Mouse (Mus musculus) small intestine, adult 2 months (tissue): ENCODE measurements around the gene Bcas3. TPM values are rescaled to one million over a fixed set of nuclear protein-coding genes. Genes with fewer than 3 reads are reported as not detected.
A peak's percentile ranks its signal among the peaks of the same experiment; 100 is the strongest.

Experiments
- H3K27ac ChIP-seq: fragments of 200-500 bp; 2 replicates; pipeline ENCODE4 v1.5.1; 2012; ENCODE audit warnings: low read depth, low read length, control low read depth, inconsistent platforms; ENCODE audit not compliant: insufficient read depth
- H3K27me3 ChIP-seq: fragments of 200-500 bp; 2 replicates; pipeline ENCODE4 v1.6.1; 2012; ENCODE audit warnings: mild to moderate bottlenecking, moderate library complexity, low read length, inconsistent platforms; ENCODE audit not compliant: control insufficient read depth, insufficient read depth
- H3K36me3 ChIP-seq: fragments of 200-500 bp; 2 replicates; pipeline ENCODE4 v1.6.1; 2012; ENCODE audit warnings: mild to moderate bottlenecking, low read length, control low read depth, inconsistent platforms; ENCODE audit not compliant: control insufficient read depth, insufficient read depth
- H3K4me1 ChIP-seq: fragments of 200-500 bp; 2 replicates; pipeline ENCODE4 v1.6.1; 2012; ENCODE audit warnings: low read length, inconsistent platforms, mixed read lengths; ENCODE audit not compliant: control insufficient read depth, insufficient read depth, insufficient read length
- H3K4me3 ChIP-seq: fragments of 200-500 bp; 2 replicates; pipeline ENCODE4 v1.5.1; 2012; ENCODE audit warnings: low read depth, mild to moderate bottlenecking, control low read depth, inconsistent platforms, low read length, moderate library complexity
- CTCF ChIP-seq: fragments of 200-500 bp; IDR thresholded peaks from 2 replicates; pipeline ENCODE4 v1.5.1; 2012; ENCODE audit warnings: low read depth, mild to moderate bottlenecking, control low read depth, inconsistent platforms, low read length, moderate library complexity, mixed read lengths; ENCODE audit not compliant: insufficient replicate concordance, insufficient read length; ENCODE audit errors: extremely low read depth
- POLR2A ChIP-seq: fragments of 200-500 bp; IDR thresholded peaks from 2 replicates; pipeline ENCODE4 v1.6.1; 2012; ENCODE audit warnings: low read depth, mild to moderate bottlenecking, control low read depth, inconsistent platforms, low read length, moderate library complexity
- WGBS: fragments of 180-500 bp; shearing (Covaris S2); methylation state at CpG from one replicate; pipeline ENCODE4 v1.1.7; 2018; 5-methylcytosine and 5-hydroxymethylcytosine counted together
- polyA plus RNA-seq: library from polyadenylated mRNA; depleted of rRNA; stranded (reverse); fragments of >200 nt; gene quantifications from 2 replicates; pipeline ENCODE4 v1.2.3, GENCODE M21; 2012

Gene Bcas3
- polyA plus RNA-seq, 1 experiment = 32.1 TPM

DNA sequence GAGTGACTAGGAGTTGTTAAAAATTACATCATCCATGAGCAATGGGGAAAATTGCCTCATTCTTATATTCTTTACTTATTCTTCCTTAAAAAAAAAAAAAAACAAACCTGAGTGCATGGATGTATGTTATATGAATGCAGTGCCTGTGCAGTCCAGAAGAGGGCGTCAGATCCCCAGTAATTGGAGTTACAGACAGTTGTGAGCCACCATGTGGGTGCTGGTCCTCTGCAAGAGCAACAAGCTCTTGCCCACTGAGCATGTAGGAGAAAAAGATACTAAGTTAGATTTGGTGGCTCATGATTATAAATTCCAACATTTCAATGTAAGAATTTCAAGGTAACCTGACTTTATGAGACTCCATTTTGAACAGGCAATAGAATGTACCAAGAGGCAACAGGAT is 353.7 kb downstream of the Bcas3 start:
- TF ChIP-seq POLR2A = no peak
- TF ChIP-seq CTCF = peak; percentile 40; the same call in 1 of the 2 replicates
- Histone ChIP-seq H3K4me1 (no peaks in the 10 kb centered on the region), H3K4me3 (no peak overlapping the region), H3K36me3 (no peaks in the 10 kb centered on the region), H3K27ac (no peak overlapping the region), H3K27me3 (no peaks in the 10 kb centered on the region)
- 49% methylated on average over 1 of the region's 1 CpGs for WGBS

DNA sequence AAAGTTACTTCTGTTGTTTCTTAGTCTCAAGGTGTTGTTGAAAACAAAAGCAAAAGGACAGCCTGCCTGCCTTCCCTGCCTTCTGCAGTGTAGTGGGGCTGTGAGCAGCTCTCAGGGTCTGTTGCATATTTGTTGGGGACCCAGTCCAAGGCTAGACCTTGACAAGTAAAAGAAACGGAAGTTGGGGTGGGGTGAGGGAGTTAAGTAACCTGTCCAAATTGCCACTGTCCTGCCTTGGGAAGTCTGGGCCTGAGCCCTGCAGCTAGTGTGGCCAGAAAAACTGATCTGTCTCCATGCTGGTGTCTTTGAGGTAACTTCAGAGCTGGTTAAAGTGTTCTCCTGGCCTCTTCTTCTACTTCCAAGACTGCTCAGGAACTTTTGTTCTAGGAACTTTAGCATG is 354.5 kb downstream of the Bcas3 start:
- 84% methylated on average over 1 of the region's 1 CpGs for WGBS
- H3K4me1 ChIP-seq = no peaks in the 10 kb centered on the region; the same call in 1 of the 2 replicates

DNA sequence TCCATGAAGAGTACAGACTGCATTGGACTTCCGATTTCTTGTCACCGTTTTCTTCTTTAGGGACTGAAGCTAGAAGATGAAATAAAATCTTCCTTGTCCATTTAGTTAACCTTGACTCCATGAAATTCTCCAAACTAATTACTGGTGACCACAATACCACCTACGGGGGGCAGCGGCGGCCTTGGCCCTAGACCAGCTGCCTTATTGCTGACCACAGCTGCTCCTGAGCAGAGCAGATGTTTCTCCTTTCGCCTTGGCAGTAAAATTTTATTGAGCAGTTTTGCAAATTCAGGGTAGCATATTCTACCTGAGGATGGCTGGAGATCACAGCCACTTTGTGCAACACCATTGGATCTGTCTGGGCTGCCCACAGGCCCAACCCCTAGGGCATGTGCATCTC is 356.2 kb downstream of the Bcas3 start:
- no peaks in the 10 kb centered on the region for H3K27me3 ChIP-seq
- H3K4me1 ChIP-seq = peaks cover 2% of the 10 kb centered on the region; the same call in 1 of the 2 replicates
- WGBS = 79% methylated on average over 6 of the region's 6 CpGs
- TF ChIP-seq CTCF = no peak
- TF ChIP-seq POLR2A = no peak
- H3K36me3 ChIP-seq = no peaks in the 10 kb centered on the region
- H3K4me3 ChIP-seq = no peak overlapping the region
- no peak overlapping the region for H3K27ac ChIP-seq

More for the DNA sequence above, 354.5 kb downstream of the Bcas3 start:
- Histone ChIP-seq H3K27ac (no peak overlapping the region), H3K4me3 (no peak overlapping the region), H3K36me3 (no peaks in the 10 kb centered on the region), H3K27me3 (no peaks in the 10 kb centered on the region)
- TF ChIP-seq CTCF = no peak

DNA sequence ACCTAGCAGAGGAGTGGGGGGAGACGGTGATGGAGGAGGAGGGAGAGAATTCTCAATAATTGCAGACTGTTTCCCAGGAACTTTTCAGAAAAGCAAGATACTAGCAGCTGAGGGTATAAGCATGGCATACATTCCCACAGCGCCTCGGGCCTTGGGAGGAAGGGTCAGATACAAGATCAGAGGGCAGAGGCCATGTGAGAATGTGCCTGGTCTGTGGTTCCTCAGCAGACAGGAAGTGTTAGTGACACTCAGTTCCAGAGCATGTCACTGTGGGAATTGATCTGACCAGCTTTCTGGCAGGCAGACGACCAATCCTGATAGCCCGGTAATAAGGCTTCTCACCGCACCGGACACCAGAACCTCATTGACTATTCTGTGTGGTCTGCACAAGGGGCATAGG is 357.2 kb downstream of the Bcas3 start:
- no peak overlapping the region for H3K4me3 ChIP-seq
- TF ChIP-seq CTCF (no peak), POLR2A (no peak)
- no peaks in the 10 kb centered on the region for H3K36me3 ChIP-seq
- WGBS = 89% methylated on average over 7 of the region's 7 CpGs
- no peak overlapping the region for H3K27ac ChIP-seq
- H3K4me1 ChIP-seq = peaks cover 2% of the 10 kb centered on the region; the same call in 1 of the 2 replicates
- no peaks in the 10 kb centered on the region for H3K27me3 ChIP-seq

DNA sequence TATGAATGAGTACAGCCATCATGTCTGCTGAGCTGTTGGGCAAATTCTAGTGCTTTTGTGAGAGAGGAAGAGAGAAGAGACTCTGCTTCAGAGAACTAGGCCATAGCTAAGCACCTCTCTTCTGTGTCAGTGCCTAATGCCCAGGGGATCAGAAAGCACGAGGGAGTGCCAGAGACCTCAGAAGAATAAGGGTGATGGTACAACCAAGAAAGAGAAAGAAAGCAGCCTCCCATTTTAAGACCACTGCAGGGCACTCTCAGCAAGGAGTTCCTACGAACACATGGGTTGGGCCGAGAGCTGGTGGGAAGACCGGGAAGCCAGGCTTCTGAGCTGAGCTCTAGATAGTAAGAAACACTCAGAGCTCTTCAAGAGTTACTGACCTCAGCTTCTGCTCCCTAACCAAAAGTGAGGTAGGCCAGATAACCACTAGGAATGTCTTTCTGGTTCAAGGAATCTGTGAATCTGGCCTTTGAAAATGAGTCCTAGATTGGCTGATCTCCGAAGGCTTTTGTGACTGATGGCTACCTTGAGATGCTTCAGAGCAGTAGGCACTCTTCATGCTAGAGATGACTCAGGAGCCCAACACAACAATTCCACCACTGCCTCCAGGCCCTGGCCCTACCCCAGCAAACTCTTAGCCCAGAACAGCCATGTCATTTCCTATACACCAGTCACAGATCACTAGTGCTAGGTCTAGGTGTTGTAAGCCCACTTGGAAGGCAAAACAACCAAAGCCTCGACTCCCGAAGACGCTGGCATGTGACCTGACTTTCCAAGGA is 359.2 kb downstream of the Bcas3 start:
- Histone ChIP-seq H3K27ac (no peak overlapping the region), H3K4me3 (no peak overlapping the region), H3K4me1 (peaks cover 2% of the 10 kb centered on the region; the same call in 1 of the 2 replicates), H3K36me3 (no peaks in the 10 kb centered on the region), H3K27me3 (no peaks in the 10 kb centered on the region)
- WGBS = 91% methylated on average over 8 of the region's 8 CpGs
- no peak for TF ChIP-seq CTCF
- TF ChIP-seq POLR2A = no peak

DNA sequence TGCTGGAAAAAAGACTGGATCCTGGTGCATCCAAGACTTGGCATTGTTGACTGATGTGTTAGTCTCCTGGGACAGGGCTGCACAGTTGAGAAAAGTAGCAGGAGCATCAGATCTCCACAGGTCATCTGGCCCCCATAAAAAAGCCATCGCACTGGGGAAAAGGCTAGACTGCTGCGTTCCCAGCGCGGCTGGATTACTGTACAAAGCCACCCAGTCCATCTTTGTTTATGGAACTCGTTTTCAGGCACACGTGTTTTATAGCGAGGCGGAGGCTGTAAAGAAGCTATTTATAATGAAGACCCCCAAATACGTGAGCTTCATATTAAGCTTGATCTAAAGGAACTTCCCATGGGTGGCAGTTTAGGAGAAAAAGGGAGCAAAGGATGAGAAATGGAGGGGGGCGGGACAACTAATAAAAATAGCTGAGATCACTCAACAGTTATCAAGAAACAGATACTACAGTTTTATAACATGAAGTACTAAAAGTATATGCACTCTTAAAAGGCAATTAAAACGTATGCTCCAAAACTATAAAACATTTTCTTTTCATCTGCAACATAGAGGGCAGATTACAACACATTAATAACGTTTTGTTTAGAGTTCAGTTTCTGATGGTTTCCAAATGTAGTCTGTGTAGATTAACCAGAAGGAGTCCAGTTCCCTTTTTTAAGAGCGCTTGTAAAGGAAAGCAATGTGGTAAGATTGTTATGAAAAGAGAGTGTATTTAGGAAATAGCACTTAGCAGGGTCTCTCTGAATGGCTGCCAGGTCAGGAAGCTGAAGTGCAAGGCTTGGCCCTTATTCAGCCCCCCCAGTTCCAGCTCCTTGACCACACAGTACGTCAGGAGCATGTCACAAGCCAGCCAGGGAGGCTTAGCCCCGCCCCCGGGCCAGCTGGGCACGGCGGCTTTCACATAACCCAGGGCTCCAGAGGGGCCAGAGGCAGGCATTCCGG is 360.2 kb downstream of the Bcas3 start:
- H3K4me1 ChIP-seq = peaks cover 2% of the 10 kb centered on the region; the same call in 1 of the 2 replicates
- 45% methylated on average over 19 of the region's 19 CpGs for WGBS
- no peaks in the 10 kb centered on the region for H3K36me3 ChIP-seq
- TF ChIP-seq CTCF = no peak
- TF ChIP-seq POLR2A = no peak
- H3K27me3 ChIP-seq = no peaks in the 10 kb centered on the region
- no peak overlapping the region for H3K27ac ChIP-seq
- H3K4me3 ChIP-seq = no peak overlapping the region

DNA sequence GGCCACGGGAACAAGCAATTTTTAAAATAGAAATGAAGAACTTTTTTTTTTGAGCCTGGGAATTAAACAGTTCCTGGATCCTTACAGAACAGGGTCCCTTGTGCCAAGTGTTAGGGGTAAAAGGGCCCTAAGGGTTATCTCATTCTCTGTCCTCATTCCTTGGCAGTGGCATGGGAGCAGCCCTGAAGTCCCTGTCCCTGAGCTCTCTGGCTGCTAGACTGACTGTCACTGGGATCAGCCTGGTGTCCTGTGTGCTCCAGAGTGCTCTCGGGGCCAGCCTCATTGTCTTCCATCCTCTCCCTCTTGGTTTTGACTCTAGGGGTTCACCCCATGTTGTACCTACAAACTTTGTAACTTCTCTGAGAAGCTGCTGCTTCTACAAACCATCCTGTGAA is 360.8 kb downstream of the Bcas3 start:
- WGBS = 42% methylated on average over 2 of the region's 2 CpGs
- no peaks in the 10 kb centered on the region for H3K36me3 ChIP-seq
- no peaks in the 10 kb centered on the region for H3K27me3 ChIP-seq
- TF ChIP-seq POLR2A = no peak
- TF ChIP-seq CTCF = no peak
- H3K27ac ChIP-seq = no peak overlapping the region
- no peak overlapping the region for H3K4me3 ChIP-seq
- H3K4me1 ChIP-seq = peaks cover 2% of the 10 kb centered on the region; the same call in 1 of the 2 replicates
